Mouse (Mus musculus) liver, embryonic 13.5 days (tissue): ENCODE results near the gene Spaca4. TPM values are rescaled to one million over a fixed set of nuclear protein-coding genes. Genes with fewer than 3 reads are reported as not detected.

Experiments used
- ATAC-seq: fragments of 200-750 bp; cut with Nextera tagmentation; 2 replicates; pipeline ENCODE4 v1.8.0; 2017; ENCODE audit warnings: low read depth, mild to moderate bottlenecking, moderate number of reproducible peaks, moderate library complexity
- DNase-seq: peaks from one replicate; pipeline ENCODE4 v3.0.0; 2022
- H3K27ac ChIP-seq: fragments of 300-500 bp; sonication (generic); 2 replicates; pipeline ENCODE4 v1.5.1; 2015; ENCODE audit warnings: moderate library complexity, mild to moderate bottlenecking, inconsistent platforms
- H3K27me3 ChIP-seq: fragments of 300-500 bp; sonication (generic); 2 replicates; pipeline ENCODE4 v1.6.1; 2015; ENCODE audit warnings: mild to moderate bottlenecking, inconsistent platforms
- H3K36me3 ChIP-seq: fragments of 300-500 bp; sonication (generic); 2 replicates; pipeline ENCODE4 v1.6.1; 2015; ENCODE audit warnings: mild to moderate bottlenecking, inconsistent platforms
- H3K4me1 ChIP-seq: fragments of 300-500 bp; sonication (generic); replicated peaks from 2 replicates; pipeline ENCODE4 v1.6.1; 2015; ENCODE audit warnings: inconsistent platforms
- H3K4me2 ChIP-seq: fragments of 300-500 bp; sonication (generic); 2 replicates; pipeline ENCODE4 v1.6.1; 2015; ENCODE audit warnings: inconsistent platforms, mild to moderate bottlenecking, moderate library complexity
- H3K4me3 ChIP-seq: fragments of 300-500 bp; sonication (generic); replicated peaks from 2 replicates; pipeline ENCODE4 v1.5.1; 2015; ENCODE audit warnings: mild to moderate bottlenecking, inconsistent platforms
- H3K9ac ChIP-seq: fragments of 300-500 bp; sonication (generic); 2 replicates; pipeline ENCODE4 v1.6.1; 2015; ENCODE audit warnings: mild to moderate bottlenecking, inconsistent platforms
- H3K9me3 ChIP-seq: fragments of 300-500 bp; sonication (generic); replicated peaks from 2 replicates; pipeline ENCODE4 v1.6.1; 2016; ENCODE audit warnings: inconsistent platforms
- WGBS: fragments of 180-500 bp; shearing (Covaris S2); methylation state at CpG from one replicate; pipeline ENCODE4 v1.1.7; 2015; ENCODE audit not compliant: insufficient replicate concordance; 5-methylcytosine and 5-hydroxymethylcytosine counted together
- polyA plus RNA-seq: library from polyadenylated mRNA; unstranded; fragments of >200 nt; fragmentation: Nextera tagmentation; extraction: Ambion mirVana; gene quantifications from 2 replicates; pipeline ENCODE4 v1.2.1, GENCODE M21; 2015

Spaca4 gene
- polyA plus RNA-seq, 1 experiment from 2014 or later = not detected

GRCm38 (mm10) chr7:45704730-45705442 is 20.7 kb downstream of the Spaca4 start, which contains the start of gene Dbp:
Gene Dbp (plus strand): TSS chr7:45705088.
- peaks cover 28% of the 10 kb centered on the region for H3K27me3 ChIP-seq
- peaks cover 3% of the 10 kb centered on the region; the same call in 1 of the 2 replicates for H3K36me3 ChIP-seq
- peak within 1 kb of the TSS; percentile 69 for H3K27ac ChIP-seq
- WGBS = under 1% methylated on average over 36 of the region's 36 CpGs
- peak within 1 kb of the TSS; percentile 99 for H3K4me2 ChIP-seq
- H3K4me1 ChIP-seq = peaks cover 66% of the 10 kb centered on the region
- H3K9ac ChIP-seq = peak within 1 kb of the TSS; percentile 81
- H3K4me3 ChIP-seq = peak within 1 kb of the TSS; percentile 70
- peak; percentile 78 for ATAC-seq
- no peaks in the 10 kb centered on the region for H3K9me3 ChIP-seq
- DNase-seq = peak; percentile 95

- under 1% methylated on average over 13 of the region's 13 CpGs for WGBS
- H3K4me3 ChIP-seq = peak overlapping the region; percentile 70
- H3K9ac ChIP-seq = peak overlapping the region; percentile 48
- DNase-seq (no peak), ATAC-seq (peak; percentile 37)
- no peaks in the 10 kb centered on the region for H3K36me3 ChIP-seq
- H3K27ac ChIP-seq = peak overlapping the region; percentile 69
- H3K4me1 ChIP-seq = peaks cover 68% of the 10 kb centered on the region
- peaks cover 36% of the 10 kb centered on the region for H3K27me3 ChIP-seq
- H3K9me3 ChIP-seq = no peaks in the 10 kb centered on the region
- peak overlapping the region; percentile 99 for H3K4me2 ChIP-seq
Measured at GRCm38 (mm10) chr7:45704046-45704559, 21.5 kb downstream of the Spaca4 start.

- peak overlapping the region; percentile 69 for H3K27ac ChIP-seq
- peaks cover 63% of the 10 kb centered on the region for H3K4me1 ChIP-seq
- H3K9me3 ChIP-seq = no peaks in the 10 kb centered on the region
- H3K27me3 ChIP-seq = peaks cover 41% of the 10 kb centered on the region
- no peaks in the 10 kb centered on the region for H3K36me3 ChIP-seq
- H3K4me2 ChIP-seq = peak overlapping the region; percentile 99
- 45% methylated on average over 12 of the region's 12 CpGs for WGBS
- DNase-seq = no peak
- H3K9ac ChIP-seq = peak overlapping the region; percentile 48; the same call in 1 of the 2 replicates
- H3K4me3 ChIP-seq = peak overlapping the region; percentile 70; the same call in 1 of the 2 replicates
- ATAC-seq = no peak
Measured at GRCm38 (mm10) chr7:45703521-45704033, 22.0 kb downstream of the Spaca4 start.

- Histone ChIP-seq H3K4me2 (no peak overlapping the region), H3K4me3 (no peak overlapping the region), H3K9ac (no peak overlapping the region), H3K4me1 (peaks cover 57% of the 10 kb centered on the region), H3K9me3 (no peaks in the 10 kb centered on the region), H3K36me3 (no peaks in the 10 kb centered on the region), H3K27ac (no peak overlapping the region), H3K27me3 (peaks cover 47% of the 10 kb centered on the region)
- no peak for DNase-seq
- WGBS = 80% methylated on average over 17 of the region's 17 CpGs
- ATAC-seq = no peak
Measured at GRCm38 (mm10) chr7:45702809-45703520, 22.6 kb downstream of the Spaca4 start.

- ATAC-seq (no peak), DNase-seq (no peak)
- Histone ChIP-seq H3K27me3 (peaks cover 50% of the 10 kb centered on the region), H3K4me1 (peaks cover 51% of the 10 kb centered on the region), H3K9me3 (no peaks in the 10 kb centered on the region), H3K4me2 (no peak overlapping the region), H3K36me3 (no peaks in the 10 kb centered on the region), H3K4me3 (no peak overlapping the region), H3K9ac (no peak overlapping the region), H3K27ac (no peak overlapping the region)
- WGBS = 77% methylated on average over 11 of the region's 11 CpGs
Measured at GRCm38 (mm10) chr7:45702316-45702715, 23.3 kb downstream of the Spaca4 start.

- Histone ChIP-seq H3K27me3 (peaks cover 50% of the 10 kb centered on the region), H3K9me3 (no peaks in the 10 kb centered on the region), H3K4me2 (no peak overlapping the region), H3K27ac (no peak overlapping the region), H3K9ac (no peak overlapping the region), H3K4me3 (no peak overlapping the region), H3K4me1 (peaks cover 43% of the 10 kb centered on the region), H3K36me3 (no peaks in the 10 kb centered on the region)
- WGBS = 74% methylated on average over 11 of the region's 11 CpGs
- DNase-seq (no peak), ATAC-seq (no peak)
Measured at GRCm38 (mm10) chr7:45701607-45702006, 24.0 kb downstream of the Spaca4 start.

GRCm38 (mm10) chr7:45701072-45701471 is 24.5 kb downstream of the Spaca4 start:
- Histone ChIP-seq H3K9ac (no peak overlapping the region), H3K4me2 (no peak overlapping the region), H3K36me3 (no peaks in the 10 kb centered on the region), H3K27me3 (peaks cover 50% of the 10 kb centered on the region), H3K27ac (no peak overlapping the region), H3K9me3 (no peaks in the 10 kb centered on the region), H3K4me1 (peaks cover 38% of the 10 kb centered on the region), H3K4me3 (no peak overlapping the region)
- ATAC-seq (no peak), DNase-seq (no peak)
- 31% methylated on average over 11 of the region's 11 CpGs for WGBS

GRCm38 (mm10) chr7:45700301-45701015 is 25.2 kb downstream of the Spaca4 start:
- Histone ChIP-seq H3K4me3 (peak overlapping the region; percentile 28), H3K27ac (no peak overlapping the region), H3K36me3 (no peaks in the 10 kb centered on the region), H3K9me3 (no peaks in the 10 kb centered on the region), H3K27me3 (peaks cover 50% of the 10 kb centered on the region), H3K4me1 (peaks cover 32% of the 10 kb centered on the region), H3K4me2 (peak overlapping the region; percentile 38), H3K9ac (no peak overlapping the region)
- DNase-seq (peak; percentile 44), ATAC-seq (no peak)
- 3% methylated on average over 20 of the region's 20 CpGs for WGBS

GRCm38 (mm10) chr7:45699523-45700141 is 26.0 kb downstream of the Spaca4 start, which contains the start of gene Car11:
Gene Car11 (plus strand): TSS chr7:45699843.
- no peaks in the 10 kb centered on the region for H3K9me3 ChIP-seq
- H3K4me2 ChIP-seq = peak within 1 kb of the TSS; percentile 38
- peaks cover 50% of the 10 kb centered on the region for H3K27me3 ChIP-seq
- peaks cover 24% of the 10 kb centered on the region for H3K4me1 ChIP-seq
- peak within 1 kb of the TSS; percentile 28 for H3K4me3 ChIP-seq
- ATAC-seq = no peak
- H3K36me3 ChIP-seq = no peaks in the 10 kb centered on the region
- 5% methylated on average over 36 of the region's 36 CpGs for WGBS
- no peak within 1 kb of the TSS for H3K9ac ChIP-seq
- no peak for DNase-seq
- no peak within 1 kb of the TSS for H3K27ac ChIP-seq

- H3K9ac ChIP-seq = no peak overlapping the region
- peaks cover 10% of the 10 kb centered on the region for H3K4me1 ChIP-seq
- peaks cover 48% of the 10 kb centered on the region for H3K27me3 ChIP-seq
- no peaks in the 10 kb centered on the region for H3K9me3 ChIP-seq
- WGBS = 53% methylated on average over 7 of the region's 7 CpGs
- ATAC-seq (no peak), DNase-seq (no peak)
- no peak overlapping the region for H3K27ac ChIP-seq
- no peak overlapping the region for H3K4me3 ChIP-seq
- H3K36me3 ChIP-seq = no peaks in the 10 kb centered on the region
- no peak overlapping the region for H3K4me2 ChIP-seq
Measured at GRCm38 (mm10) chr7:45697894-45698293, 27.7 kb downstream of the Spaca4 start.
